Mouse (Mus musculus) adrenal gland, postnatal 0 days (tissue): Measurements from ENCODE around the gene Kcnab3. TPM values are rescaled to one million over a fixed set of nuclear protein-coding genes. Genes with fewer than 3 reads are reported as not detected.

Experiments
- polyA plus RNA-seq: library from polyadenylated mRNA; unstranded; fragments of >200 nt; fragmentation: Nextera tagmentation; extraction: Ambion mirVana; gene quantifications from 2 replicates; pipeline ENCODE4 v1.2.1, GENCODE M21; 2015

The Kcnab3 gene
- polyA plus RNA-seq = 2.1 and 3.4 TPM in 2 replicates

GRCm38 (mm10) chr11:69325628-69326407, at the start of gene Kcnab3:
TSS of gene Kcnab3 (plus strand) at chr11:69326258.

GRCm38 (mm10) chr11:69323667-69324111, 2.4 kb upstream of the Kcnab3 start, which contains the start of the genes Cntrob and Trappc1:
TSS of gene Cntrob (minus strand) at chr11:69323775.
TSS of gene Trappc1 (plus strand) at chr11:69323980.

GRCm38 (mm10) chr11:69340161-69341131, 14.4 kb downstream of the Kcnab3 start, which contains the start of gene Rnf227:
TSS of gene Rnf227 (plus strand) at chr11:69340461.

GRCm38 (mm10) chr11:69369215-69369989, 43.3 kb downstream of the Kcnab3 start, which contains the start of gene Chd3:
TSS of gene Chd3 (minus strand) at chr11:69369406.

Other genes starting within 250 kb of the Kcnab3 start
- gene Vamp2, start 237.8 kb upstream of the Kcnab3 start, polyA plus RNA-seq = 124 and 125 TPM in 2 replicates
- 17.0 and 26.6 TPM in 2 replicates for gene Per1, start 231.0 kb upstream of the Kcnab3 start, polyA plus RNA-seq
- gene Hes7, start 205.9 kb upstream of the Kcnab3 start, polyA plus RNA-seq = 0.35 and 0.50 TPM in 2 replicates
- 0.25 and 1.0 TPM in 2 replicates for gene 9130213A22Rik, start 203.7 kb upstream of the Kcnab3 start, polyA plus RNA-seq
- gene Aloxe3, start 200.4 kb upstream of the Kcnab3 start, polyA plus RNA-seq = 1.1 and 2.0 TPM in 2 replicates
- gene Alox12b, start 169.3 kb upstream of the Kcnab3 start, polyA plus RNA-seq = 0.77 TPM in 1 of 2 replicates, not detected in the other
- 0.08 TPM in 1 of 2 replicates, not detected in the other for gene Alox8, start 128.4 kb upstream of the Kcnab3 start, polyA plus RNA-seq
- 0.20 and 0.26 TPM in 2 replicates for gene Gucy2e, start 89.2 kb upstream of the Kcnab3 start, polyA plus RNA-seq
- gene Cntrob, start 2.5 kb upstream of the Kcnab3 start, polyA plus RNA-seq = 6.9 and 7.3 TPM in 2 replicates
- 156 and 165 TPM in 2 replicates for gene Trappc1, start 2.3 kb upstream of the Kcnab3 start, polyA plus RNA-seq
- gene Rnf227, start 14.2 kb downstream of the Kcnab3 start, polyA plus RNA-seq = 11.8 and 19.2 TPM in 2 replicates
- 20.4 and 27.7 TPM in 2 replicates for gene Chd3, start 43.1 kb downstream of the Kcnab3 start, polyA plus RNA-seq
- 338 and 498 TPM in 2 replicates for gene Naa38, start 69.2 kb downstream of the Kcnab3 start, polyA plus RNA-seq
- gene Cyb5d1, start 69.4 kb downstream of the Kcnab3 start, polyA plus RNA-seq = 16.4 and 21.0 TPM in 2 replicates
- gene Tmem88, start 72.0 kb downstream of the Kcnab3 start, polyA plus RNA-seq = 36.4 and 44.7 TPM in 2 replicates
- 13.8 and 14.7 TPM in 2 replicates for gene Kdm6b, start 87.4 kb downstream of the Kcnab3 start, polyA plus RNA-seq
- 0.30 and 1.3 TPM in 2 replicates for gene Dnah2, start 222.9 kb downstream of the Kcnab3 start, polyA plus RNA-seq
- 9.0 and 17.2 TPM in 2 replicates for gene Efnb3, start 233.9 kb downstream of the Kcnab3 start, polyA plus RNA-seq